Mouse (Mus musculus): ENCODE data around the gene Tfec. TPM values are rescaled to one million over a fixed set of nuclear protein-coding genes. Genes with fewer than 3 reads are reported as not detected.

Gene Tfec
- 10 to 100 TPM; 21.8 to 28.5 TPM for total RNA-seq (2023)

GRCm38 (mm10) chr6:16898251-16898862 is at the start of gene Tfec:
Tfec (minus strand) TSS chr6:16898441.

Other genes with a start within 250 kb of the Tfec start
- gene Tes, start 166.7 kb upstream of the Tfec start, total RNA-seq (2023), result 10 to 100 TPM; 35.7 to 38.3 TPM